Mouse (Mus musculus) heart, adult 2 months (tissue): Measurements from ENCODE around the gene Kcnk15.

Source experiments
- CTCF ChIP-seq: fragments of 200-600 bp; IDR thresholded peaks from 2 replicates; pipeline ENCODE4 v1.8.1; 2022; ENCODE audit warnings: antibody characterized with exemption, mild to moderate bottlenecking, moderate library complexity
- EP300 ChIP-seq: fragments of 200-500 bp; IDR thresholded peaks from 2 replicates; pipeline ENCODE4 v1.6.1; 2011; ENCODE audit warnings: low read depth, low read length, control low read depth; ENCODE audit not compliant: insufficient read depth
- POLR2A ChIP-seq: fragments of 200-500 bp; IDR thresholded peaks from 2 replicates; pipeline ENCODE4 v1.6.1; 2011; ENCODE audit warnings: mild to moderate bottlenecking, low read depth, low read length, control low read depth; ENCODE audit not compliant: insufficient read depth

DNA sequence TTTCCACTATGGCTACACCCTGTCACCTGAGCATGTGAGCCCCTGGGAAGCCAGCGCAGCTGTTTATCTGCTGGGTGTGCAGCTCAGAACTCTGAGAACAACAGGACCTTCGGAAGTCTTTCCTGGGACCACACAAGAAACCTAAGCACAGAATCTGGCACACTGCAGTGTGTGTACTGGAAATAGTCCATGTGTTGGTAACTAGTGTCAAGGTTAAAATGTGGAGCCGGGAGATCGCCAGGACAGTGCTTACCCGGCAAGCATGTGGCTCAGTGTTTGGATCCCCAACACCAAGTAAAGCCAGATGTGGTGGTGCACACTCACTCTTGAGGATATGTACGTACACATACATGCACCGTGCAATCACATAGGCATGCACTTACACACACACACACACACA, 47.6 kb downstream of the Kcnk15 start:
- no peak for TF ChIP-seq POLR2A
- TF ChIP-seq CTCF, result no peak
- TF ChIP-seq EP300, result no peak
